In genomic region chr2:154373961-154374632, GRCm38 (mm10) we compare ENCODE assay signal across 8 mouse cellular contexts. TPM values are rescaled to one million over a fixed set of nuclear protein-coding genes. Genes with fewer than 3 reads are reported as not detected.
A peak's percentile ranks its signal among the peaks of the same experiment; 100 is the strongest.
DNase-seq lines count a peak whose midpoint lies in the region; ATAC-seq and TF ChIP-seq lines count a peak whose summit lies in the region.

No protein-coding gene starts in this region.

- H3K36me3 ChIP-seq in forebrain, embryonic 11.5 days (ENCODE audit: control insufficient read depth, insufficient read depth, low read length) = no peaks in the 10 kb centered on the region
- no peaks in the 10 kb centered on the region for H3K36me3 ChIP-seq in forebrain, embryonic 13.5 days (ENCODE audit: poor library complexity, severe bottlenecking)
- peaks cover 12% of the 10 kb centered on the region; the same call in 1 of the 2 replicates for H3K36me3 ChIP-seq in embryonic facial prominence, embryonic 14.5 days (ENCODE audit: control insufficient read depth, insufficient read depth, low read length)
- H3K36me3 ChIP-seq in kidney, postnatal 0 days (ENCODE audit: insufficient read depth, low read length) = peaks cover 5% of the 10 kb centered on the region; the same call in 1 of the 2 replicates
- no peaks in the 10 kb centered on the region for H3K36me3 ChIP-seq in lung, postnatal 0 days (ENCODE audit: insufficient read depth, low read length)
- H3K36me3 ChIP-seq in spleen, adult 2 months (ENCODE audit: control insufficient read depth, insufficient read depth, low read length) = no peaks in the 10 kb centered on the region

- ATAC-seq in forebrain, embryonic 11.5 days (replicated peaks; ENCODE audit: low FRiP score) = no peak
- no peak for ATAC-seq in forebrain, embryonic 13.5 days
- ATAC-seq in embryonic facial prominence, embryonic 14.5 days (ENCODE audit: low read depth) = no peak
- no peak for ATAC-seq in kidney, postnatal 0 days (replicated peaks; ENCODE audit: low FRiP score, low read depth)
- no peak for ATAC-seq in lung, postnatal 0 days

- 53% methylated on average over 6 of the region's 6 CpGs for whole genome bisulfite sequencing in forebrain, embryonic 11.5 days
- 58% methylated on average over 6 of the region's 6 CpGs for WGBS in forebrain, embryonic 13.5 days
- WGBS in embryonic facial prominence, embryonic 14.5 days = 59% methylated on average over 6 of the region's 6 CpGs
- WGBS in kidney, postnatal 0 days = 57% methylated on average over 6 of the region's 6 CpGs
- 56% methylated on average over 6 of the region's 6 CpGs for WGBS in lung, postnatal 0 days
- WGBS in spleen, adult 2 months = 59% methylated on average over 6 of the region's 6 CpGs

- DNase-seq in forebrain, embryonic 11.5 days (ENCODE audit: low spot score) = peak; percentile 84
- DNase-seq in 416B (ENCODE audit: low read depth) = peak; percentile 78
- DNase-seq in adrenal gland, postnatal 10 days = peak; percentile 73
- peak; percentile 58 for DNase-seq in embryonic facial prominence, embryonic 14.5 days (ENCODE audit: low spot score)
- DNase-seq in kidney, postnatal 0 days (ENCODE audit: low spot score) = peak; percentile 75
- peak; percentile 74 for DNase-seq in lung, postnatal 0 days (ENCODE audit: low spot score)
- DNase-seq in spleen, adult 2 months (ENCODE audit: low read depth in 1 of 2, low spot score in 2 of 2) = peak; percentile 39 to 58

- TF ChIP-seq CTCF in kidney, postnatal 0 days (IDR thresholded peaks at IDR 0.05; ENCODE audit: low read depth) = peak; percentile 78
- peak; percentile 71 for TF ChIP-seq CTCF in lung, postnatal 0 days (IDR thresholded peaks at IDR 0.05)
- peak; percentile 56; the same call in 1 of the 2 replicates for TF ChIP-seq CTCF in spleen, adult 2 months (IDR thresholded peaks at IDR 0.05; ENCODE audit: extremely low read depth, insufficient read depth, insufficient read length, insufficient replicate concordance)

- no peak for TF ChIP-seq POLR2A in spleen, adult 2 months (IDR thresholded peaks at IDR 0.05; ENCODE audit: low read depth, low read length)

- no peak overlapping the region for H3K4me3 ChIP-seq in forebrain, embryonic 11.5 days (ENCODE audit: low read depth, low read length)
- H3K4me3 ChIP-seq in forebrain, embryonic 13.5 days = no peak overlapping the region
- H3K4me3 ChIP-seq in embryonic facial prominence, embryonic 14.5 days (ENCODE audit: low read depth, low read length) = no peak overlapping the region
- no peak overlapping the region for H3K4me3 ChIP-seq in kidney, postnatal 0 days (replicated peaks; ENCODE audit: low read depth, low read length)
- H3K4me3 ChIP-seq in lung, postnatal 0 days (ENCODE audit: low read depth, low read length) = no peak overlapping the region
- no peak overlapping the region for H3K4me3 ChIP-seq in spleen, adult 2 months (ENCODE audit: extremely low read depth, insufficient read depth, insufficient read length)

- H3K27ac ChIP-seq in forebrain, embryonic 11.5 days (ENCODE audit: low read depth, low read length) = no peak overlapping the region
- no peak overlapping the region for H3K27ac ChIP-seq in forebrain, embryonic 13.5 days
- H3K27ac ChIP-seq in embryonic facial prominence, embryonic 14.5 days (replicated peaks; ENCODE audit: low read depth, low read length) = no peak overlapping the region
- H3K27ac ChIP-seq in kidney, postnatal 0 days = no peak overlapping the region
- no peak overlapping the region for H3K27ac ChIP-seq in lung, postnatal 0 days (ENCODE audit: low read length)
- no peak overlapping the region for H3K27ac ChIP-seq in spleen, adult 2 months (ENCODE audit: insufficient read depth, low read length)

- H3K4me2 ChIP-seq in forebrain, embryonic 11.5 days (ENCODE audit: low read depth, low read length, severe bottlenecking) = no peak overlapping the region
- no peak overlapping the region for H3K4me2 ChIP-seq in forebrain, embryonic 13.5 days
- H3K4me2 ChIP-seq in embryonic facial prominence, embryonic 14.5 days (ENCODE audit: low read depth, low read length) = no peak overlapping the region
- no peak overlapping the region for H3K4me2 ChIP-seq in kidney, postnatal 0 days (ENCODE audit: low read length)
- no peak overlapping the region for H3K4me2 ChIP-seq in lung, postnatal 0 days (replicated peaks; ENCODE audit: low read depth, low read length)

- TF ChIP-seq EP300 in lung, postnatal 0 days (IDR thresholded peaks at IDR 0.05) = no peak

- no peaks in the 10 kb centered on the region for H3K4me1 ChIP-seq in forebrain, embryonic 11.5 days (replicated peaks; ENCODE audit: control insufficient read depth, insufficient read depth, low read length)
- peaks cover 9% of the 10 kb centered on the region for H3K4me1 ChIP-seq in forebrain, embryonic 13.5 days
- no peaks in the 10 kb centered on the region for H3K4me1 ChIP-seq in embryonic facial prominence, embryonic 14.5 days (ENCODE audit: control insufficient read depth, insufficient read depth, low read length)
- H3K4me1 ChIP-seq in kidney, postnatal 0 days (replicated peaks; ENCODE audit: insufficient read depth, low read length) = no peaks in the 10 kb centered on the region
- H3K4me1 ChIP-seq in lung, postnatal 0 days (ENCODE audit: insufficient read depth, low read depth, low read length) = no peaks in the 10 kb centered on the region
- peaks cover 3% of the 10 kb centered on the region; the same call in 1 of the 2 replicates for H3K4me1 ChIP-seq in spleen, adult 2 months (ENCODE audit: control insufficient read depth, insufficient read depth, insufficient read length)

- no peak overlapping the region for H3K9ac ChIP-seq in forebrain, embryonic 11.5 days (ENCODE audit: low read length)
- no peak overlapping the region for H3K9ac ChIP-seq in forebrain, embryonic 13.5 days
- H3K9ac ChIP-seq in embryonic facial prominence, embryonic 14.5 days (ENCODE audit: low read depth, low read length) = no peak overlapping the region
- H3K9ac ChIP-seq in kidney, postnatal 0 days (ENCODE audit: low read depth, low read length) = no peak overlapping the region
- no peak overlapping the region for H3K9ac ChIP-seq in lung, postnatal 0 days (replicated peaks; ENCODE audit: low read depth)

- H3K9me3 ChIP-seq in forebrain, embryonic 11.5 days (ENCODE audit: control insufficient read depth, low read length) = no peaks in the 10 kb centered on the region
- no peaks in the 10 kb centered on the region for H3K9me3 ChIP-seq in forebrain, embryonic 13.5 days (replicated peaks)
- no peaks in the 10 kb centered on the region for H3K9me3 ChIP-seq in embryonic facial prominence, embryonic 14.5 days (ENCODE audit: control insufficient read depth, low read length)
- H3K9me3 ChIP-seq in kidney, postnatal 0 days (replicated peaks; ENCODE audit: low read length) = no peaks in the 10 kb centered on the region
- H3K9me3 ChIP-seq in lung, postnatal 0 days (ENCODE audit: low read length) = no peaks in the 10 kb centered on the region

- no peaks in the 10 kb centered on the region for H3K27me3 ChIP-seq in forebrain, embryonic 11.5 days (ENCODE audit: control insufficient read depth, insufficient read depth, low read length)
- no peaks in the 10 kb centered on the region for H3K27me3 ChIP-seq in forebrain, embryonic 13.5 days
- no peaks in the 10 kb centered on the region for H3K27me3 ChIP-seq in embryonic facial prominence, embryonic 14.5 days (replicated peaks; ENCODE audit: control insufficient read depth, insufficient read depth, low read length)
- no peaks in the 10 kb centered on the region for H3K27me3 ChIP-seq in kidney, postnatal 0 days (ENCODE audit: insufficient read depth, low read length)
- H3K27me3 ChIP-seq in lung, postnatal 0 days (replicated peaks; ENCODE audit: insufficient read depth, low read length) = no peaks in the 10 kb centered on the region
- H3K27me3 ChIP-seq in spleen, adult 2 months (ENCODE audit: control insufficient read depth, insufficient read depth, low read length) = no peaks in the 10 kb centered on the region

RNA-seq across cellular contexts. Expression of gene Cdk5rap1, which starts 1.3 kb away (rescaled TPM):
- polyA plus RNA-seq in forebrain, embryonic 11.5 days (2014; fragmentation: Nextera tagmentation; extraction: Ambion mirVana) = 15.0 and 17.0 TPM in 2 replicates
- 16.0 and 17.4 TPM in 2 replicates for polyA plus RNA-seq in forebrain, embryonic 13.5 days (2015; fragmentation: Nextera tagmentation; extraction: Ambion mirVana)
- total RNA-seq in adrenal gland, postnatal 10 days (2021) = 10 to 100 TPM; 14.4 to 19.7 TPM
- 16.4 and 24.1 TPM in 2 replicates for polyA plus RNA-seq in embryonic facial prominence, embryonic 14.5 days (2014; fragmentation: Nextera tagmentation; extraction: Ambion mirVana)
- 13.9 and 25.2 TPM in 2 replicates for polyA plus RNA-seq in kidney, postnatal 0 days (2015; fragmentation: Nextera tagmentation; extraction: Ambion mirVana)
- 5.6 and 18.9 TPM in 2 replicates for polyA plus RNA-seq in lung, postnatal 0 days (2015; fragmentation: Nextera tagmentation; extraction: Ambion mirVana)
- 6.9 and 8.3 TPM in 2 replicates for polyA plus RNA-seq in spleen, adult 2 months (2012; rRNA removed)

RNA-seq across cellular contexts. Expression of gene Snta1, which starts 33.8 kb away (rescaled TPM):
- 3.1 and 3.4 TPM in 2 replicates for polyA plus RNA-seq in forebrain, embryonic 11.5 days (2014; fragmentation: Nextera tagmentation; extraction: Ambion mirVana)
- polyA plus RNA-seq in forebrain, embryonic 13.5 days (2015; fragmentation: Nextera tagmentation; extraction: Ambion mirVana) = 3.8 and 4.1 TPM in 2 replicates
- 10 to 100 TPM; 29.0 to 31.9 TPM for total RNA-seq in adrenal gland, postnatal 10 days (2021)
- polyA plus RNA-seq in embryonic facial prominence, embryonic 14.5 days (2014; fragmentation: Nextera tagmentation; extraction: Ambion mirVana) = 8.6 and 10.4 TPM in 2 replicates
- 16.8 and 16.9 TPM in 2 replicates for polyA plus RNA-seq in kidney, postnatal 0 days (2015; fragmentation: Nextera tagmentation; extraction: Ambion mirVana)
- 7.7 and 8.0 TPM in 2 replicates for polyA plus RNA-seq in lung, postnatal 0 days (2015; fragmentation: Nextera tagmentation; extraction: Ambion mirVana)
- polyA plus RNA-seq in spleen, adult 2 months (2012; rRNA removed) = 11.0 and 12.1 TPM in 2 replicates
